Mouse (Mus musculus) forebrain, embryonic 13.5 days (tissue): ENCODE measurements at regions not wholly inside any gene's neighbourhood (a gene's known extent, or its start where the extent isn't known, plus 50 kb on each side); places are given as distances from the start of the nearest gene placed in this dataset.

ENCODE experiments used
- ATAC-seq: fragments of 200-750 bp; cut with Nextera tagmentation; 2 replicates; pipeline ENCODE4 v1.8.0; 2017
- H3K27ac ChIP-seq: fragments of 300-500 bp; sonication (generic); 2 replicates; pipeline ENCODE4 v1.5.1; 2015; ENCODE audit warnings: inconsistent platforms, mild to moderate bottlenecking, moderate library complexity
- H3K27me3 ChIP-seq: fragments of 300-500 bp; sonication (generic); 2 replicates; pipeline ENCODE4 v1.6.1; 2015; ENCODE audit warnings: mild to moderate bottlenecking, inconsistent platforms
- H3K36me3 ChIP-seq: fragments of 300-500 bp; sonication (generic); 2 replicates; pipeline ENCODE4 v1.6.1; 2015; ENCODE audit warnings: mild to moderate bottlenecking, inconsistent platforms; ENCODE audit not compliant: poor library complexity, severe bottlenecking
- H3K4me1 ChIP-seq: fragments of 300-500 bp; sonication (generic); 2 replicates; pipeline ENCODE4 v1.6.1; 2015; ENCODE audit warnings: inconsistent platforms
- H3K4me2 ChIP-seq: fragments of 300-500 bp; sonication (generic); 2 replicates; pipeline ENCODE4 v1.6.1; 2015; ENCODE audit warnings: inconsistent platforms, mild to moderate bottlenecking, moderate library complexity
- H3K4me3 ChIP-seq: fragments of 300-500 bp; sonication (generic); 2 replicates; pipeline ENCODE4 v1.5.1; 2015; ENCODE audit warnings: mild to moderate bottlenecking, inconsistent platforms
- H3K9ac ChIP-seq: fragments of 300-500 bp; sonication (generic); 2 replicates; pipeline ENCODE4 v1.6.1; 2015; ENCODE audit warnings: mild to moderate bottlenecking, inconsistent platforms
- H3K9me3 ChIP-seq: fragments of 300-500 bp; sonication (generic); replicated peaks from 2 replicates; pipeline ENCODE4 v1.6.1; 2016; ENCODE audit warnings: inconsistent platforms
- WGBS: fragments of 180-500 bp; shearing (Covaris S2); methylation state at CpG from one replicate; pipeline ENCODE4 v1.1.7; 2015; 5-methylcytosine and 5-hydroxymethylcytosine counted together

DNA sequence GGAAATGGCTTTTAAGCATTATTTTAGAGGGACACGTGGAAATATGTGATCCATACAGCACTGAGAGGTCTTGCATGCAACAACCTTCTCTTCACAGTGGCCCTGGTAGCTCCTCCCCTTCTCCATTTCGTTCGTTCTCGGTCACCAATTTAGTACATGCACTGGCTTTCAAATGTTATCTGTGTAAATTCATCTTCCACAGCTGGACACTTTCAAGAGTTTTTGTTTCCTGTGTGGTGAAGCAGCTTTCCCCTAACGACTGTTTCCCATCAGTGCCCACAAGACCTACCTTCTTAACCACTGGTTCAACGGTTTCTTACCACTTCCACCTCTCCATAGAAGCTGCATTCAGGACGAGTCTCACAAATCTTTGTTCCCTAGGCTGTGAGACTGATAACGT is 368.8 kb downstream of the Ptprc start:
- H3K4me1 ChIP-seq: no peaks in the 10 kb centered on the region
- H3K9ac ChIP-seq: no peak overlapping the region
- WGBS: 77% methylated on average over 8 of the region's 8 CpGs
- no peak for ATAC-seq
- H3K4me2 ChIP-seq: no peak overlapping the region
- H3K27ac ChIP-seq: no peak overlapping the region
- H3K9me3 ChIP-seq: no peaks in the 10 kb centered on the region
- H3K27me3 ChIP-seq: no peaks in the 10 kb centered on the region
- no peak overlapping the region for H3K4me3 ChIP-seq
- no peaks in the 10 kb centered on the region for H3K36me3 ChIP-seq

DNA sequence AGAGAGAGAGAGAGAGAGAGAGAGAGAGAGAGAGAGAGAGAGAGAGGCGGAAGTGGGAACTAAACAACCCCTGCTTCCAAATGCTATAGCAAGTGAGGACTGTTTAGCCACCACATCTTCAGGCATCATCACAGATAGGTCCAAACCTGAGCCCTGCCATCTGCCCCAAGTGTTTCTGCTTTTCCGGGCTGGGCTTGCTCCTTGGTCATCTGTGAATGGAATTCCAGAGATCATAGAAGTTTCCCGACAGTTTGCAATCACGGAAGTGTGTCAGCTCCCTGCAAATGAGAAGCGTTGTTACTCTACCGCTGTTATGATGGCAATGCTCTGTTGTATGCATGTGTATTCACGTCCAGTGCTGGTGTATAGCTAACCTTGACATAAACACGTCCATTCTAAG is 369.3 kb downstream of the Ptprc start:
- no peak overlapping the region for H3K9ac ChIP-seq
- no peaks in the 10 kb centered on the region for H3K9me3 ChIP-seq
- H3K4me2 ChIP-seq: no peak overlapping the region
- WGBS: 85% methylated on average over 7 of the region's 8 CpGs
- no peaks in the 10 kb centered on the region for H3K27me3 ChIP-seq
- no peak overlapping the region for H3K27ac ChIP-seq
- no peak for ATAC-seq
- H3K4me3 ChIP-seq: no peak overlapping the region
- H3K4me1 ChIP-seq: no peaks in the 10 kb centered on the region
- no peaks in the 10 kb centered on the region for H3K36me3 ChIP-seq

DNA sequence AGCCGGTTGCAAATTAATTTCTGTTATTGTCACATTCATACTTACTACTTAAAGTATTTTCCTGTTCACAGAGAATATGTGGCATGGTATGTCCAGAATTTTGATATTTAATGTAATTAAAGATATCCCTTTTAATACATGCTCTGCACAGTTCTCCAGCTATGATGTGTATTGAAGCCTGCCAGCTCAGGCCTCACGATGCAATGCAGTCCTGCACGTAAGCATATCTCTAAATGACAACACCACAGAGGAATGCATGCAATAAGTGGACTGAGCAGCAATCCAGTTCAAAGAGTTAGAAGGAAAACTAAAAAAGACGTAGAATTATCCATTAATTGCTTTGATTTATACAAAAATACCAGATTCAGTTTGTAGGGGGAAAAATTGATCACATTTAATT is 373.4 kb downstream of the Ptprc start:
- Histone ChIP-seq H3K9me3 (no peaks in the 10 kb centered on the region), H3K27ac (no peak overlapping the region), H3K4me3 (no peak overlapping the region), H3K4me1 (no peaks in the 10 kb centered on the region), H3K36me3 (no peaks in the 10 kb centered on the region), H3K9ac (no peak overlapping the region), H3K27me3 (no peaks in the 10 kb centered on the region), H3K4me2 (no peak overlapping the region)
- 80% methylated on average over 4 of the region's 4 CpGs for WGBS
- ATAC-seq: no peak

DNA sequence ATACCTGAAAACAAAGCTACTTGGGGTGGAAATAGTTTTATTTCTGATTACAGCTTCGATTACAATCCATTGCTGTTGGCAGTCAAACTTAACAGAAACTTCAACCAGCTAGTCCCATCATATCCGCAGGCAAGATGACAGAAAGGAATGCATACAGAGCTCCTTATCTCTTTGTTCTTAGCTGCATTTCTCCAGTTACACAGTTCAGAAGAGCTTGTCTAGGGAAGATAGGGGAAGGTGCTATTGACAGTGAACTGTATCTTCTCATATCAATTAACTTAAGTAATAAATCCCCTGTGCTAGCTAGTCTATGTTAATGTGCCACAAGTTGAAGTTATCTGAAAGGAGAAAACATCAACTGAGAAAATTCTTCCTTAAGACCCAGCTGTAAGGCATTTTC is 374.8 kb downstream of the Ptprc start:
- ATAC-seq: no peak
- Histone ChIP-seq H3K4me3 (no peak overlapping the region), H3K4me2 (no peak overlapping the region), H3K27me3 (no peaks in the 10 kb centered on the region), H3K4me1 (no peaks in the 10 kb centered on the region), H3K9me3 (no peaks in the 10 kb centered on the region), H3K27ac (no peak overlapping the region), H3K36me3 (no peaks in the 10 kb centered on the region), H3K9ac (no peak overlapping the region)
- 80% methylated on average over 2 of the region's 2 CpGs for WGBS

DNA sequence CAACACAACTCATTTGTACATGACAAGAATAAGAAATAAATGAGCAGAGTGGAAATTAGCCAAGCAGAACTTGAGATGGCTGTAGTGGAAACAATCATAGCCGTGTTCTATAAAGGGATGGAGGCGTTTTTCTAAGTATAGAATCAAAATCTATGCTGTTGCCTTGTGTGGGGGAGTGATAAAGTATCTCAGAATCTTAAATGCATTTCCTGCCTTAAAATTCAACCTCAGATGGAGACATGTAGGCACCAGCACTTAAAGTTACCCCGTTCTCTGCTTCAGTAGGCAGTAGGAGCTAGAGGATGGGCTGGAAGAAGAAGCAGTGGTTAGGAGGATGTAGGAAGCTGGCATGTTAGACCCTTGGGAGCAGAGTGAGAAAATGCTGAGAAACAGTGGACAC is 386.7 kb downstream of the Ptprc start:
- H3K27me3 ChIP-seq: no peaks in the 10 kb centered on the region
- no peak for ATAC-seq
- WGBS: 92% methylated on average over 3 of the region's 3 CpGs
- H3K4me3 ChIP-seq: no peak overlapping the region
- no peak overlapping the region for H3K27ac ChIP-seq
- no peaks in the 10 kb centered on the region for H3K36me3 ChIP-seq
- no peaks in the 10 kb centered on the region for H3K4me1 ChIP-seq
- H3K9ac ChIP-seq: no peak overlapping the region
- no peak overlapping the region for H3K4me2 ChIP-seq
- no peaks in the 10 kb centered on the region for H3K9me3 ChIP-seq

DNA sequence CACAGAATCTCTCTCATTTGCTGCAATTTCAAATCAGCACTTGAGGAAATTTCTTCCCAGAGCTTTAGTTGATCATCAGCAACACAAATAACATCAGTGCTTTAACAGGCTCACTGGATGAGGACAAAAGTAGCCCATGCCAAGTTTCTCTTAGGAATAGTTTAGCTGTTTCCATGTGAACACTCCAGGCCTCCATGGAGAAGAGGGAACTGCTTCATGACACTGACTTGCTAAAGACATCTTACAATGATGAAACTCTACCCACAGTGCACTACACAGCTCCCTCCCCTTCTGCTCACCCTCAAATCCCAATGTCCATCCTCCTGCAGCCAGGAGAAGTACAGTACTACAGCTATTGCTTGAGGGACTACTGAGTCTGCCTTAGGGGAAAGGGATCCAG is 388.9 kb downstream of the Ptprc start:
- Histone ChIP-seq H3K4me2 (no peak overlapping the region), H3K27me3 (no peaks in the 10 kb centered on the region), H3K36me3 (no peaks in the 10 kb centered on the region), H3K4me1 (no peaks in the 10 kb centered on the region), H3K4me3 (no peak overlapping the region), H3K9me3 (no peaks in the 10 kb centered on the region), H3K27ac (no peak overlapping the region), H3K9ac (no peak overlapping the region)
- ATAC-seq: no peak

DNA sequence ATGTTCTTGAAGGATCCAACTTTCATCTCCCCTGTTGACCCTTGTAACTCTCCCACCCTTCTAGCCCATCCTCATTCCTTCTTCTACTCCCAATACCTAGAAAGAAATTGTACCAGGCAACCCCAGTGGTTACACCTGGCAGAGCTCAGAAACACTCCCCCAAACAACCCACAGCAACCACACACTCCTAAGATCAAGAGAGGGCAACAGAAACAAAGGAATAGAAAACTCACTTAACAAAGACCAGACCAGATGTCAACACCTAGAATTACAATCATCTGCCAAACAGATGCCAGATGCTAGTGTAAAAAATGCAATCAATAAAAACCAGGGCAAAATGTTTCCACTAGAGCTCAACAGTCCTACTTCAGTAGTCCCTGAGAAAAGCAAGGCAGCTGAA is 400.9 kb downstream of the Ptprc start:
- no peaks in the 10 kb centered on the region for H3K4me1 ChIP-seq
- no peak overlapping the region for H3K27ac ChIP-seq

DNA sequence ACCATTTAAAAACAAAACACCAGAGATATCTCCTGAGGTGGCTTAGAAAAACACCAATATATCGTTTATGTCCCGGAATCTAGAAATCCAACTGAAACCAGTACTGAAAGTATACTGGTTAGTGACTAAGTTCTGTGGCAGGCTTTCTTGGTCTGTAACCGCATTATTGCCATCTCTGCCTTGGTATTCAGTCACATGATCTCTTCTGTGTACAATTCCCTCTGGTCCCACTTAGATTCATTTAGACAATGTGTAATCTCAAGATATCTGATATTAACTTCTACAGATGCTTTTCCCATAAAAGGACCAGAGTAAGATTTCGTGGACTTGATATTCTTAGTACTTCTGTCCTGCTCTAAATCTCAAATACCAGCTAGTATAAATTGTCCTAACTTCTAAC is 414.7 kb downstream of the Ptprc start:
- Histone ChIP-seq H3K27me3 (no peaks in the 10 kb centered on the region), H3K4me1 (no peaks in the 10 kb centered on the region), H3K4me2 (no peak overlapping the region), H3K27ac (no peak overlapping the region), H3K9ac (no peak overlapping the region), H3K36me3 (no peaks in the 10 kb centered on the region), H3K9me3 (no peaks in the 10 kb centered on the region), H3K4me3 (no peak overlapping the region)
- ATAC-seq: no peak
- WGBS: 97% methylated on average over 4 of the region's 4 CpGs

More for the DNA sequence above, 400.9 kb downstream of the Ptprc start:
- Histone ChIP-seq H3K27me3 (no peaks in the 10 kb centered on the region), H3K9ac (no peak overlapping the region), H3K4me2 (no peak overlapping the region), H3K4me3 (no peak overlapping the region), H3K9me3 (0 out of 2 replicates have a peak, but pooled peaks cover 2% of the 10 kb centered on the region), H3K36me3 (no peaks in the 10 kb centered on the region)
- no peak for ATAC-seq

DNA sequence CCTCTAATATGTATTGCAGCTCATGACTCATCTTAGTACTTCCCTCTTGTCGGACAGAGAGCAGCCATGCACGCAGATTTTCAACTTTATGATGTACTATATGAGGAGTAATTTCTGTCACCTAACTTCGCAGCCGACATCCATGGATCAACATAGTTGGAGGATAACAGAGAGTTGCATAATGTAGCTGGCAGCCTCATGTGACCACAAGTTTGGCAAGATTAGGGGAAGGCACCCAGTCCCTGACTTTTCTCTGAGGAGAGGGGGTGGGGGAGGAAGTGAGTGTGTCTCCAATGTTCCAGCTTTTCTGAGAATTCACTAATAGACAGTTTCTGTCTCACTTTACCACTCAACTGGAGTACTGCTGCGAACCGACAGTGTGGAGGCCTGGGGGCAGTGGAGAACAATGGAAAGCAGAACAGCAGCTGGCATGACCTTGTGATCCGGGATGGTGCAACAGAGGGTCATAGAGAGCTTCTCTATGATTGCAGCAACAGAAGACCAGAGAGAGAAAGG is 424.0 kb downstream of the Ptprc start:
- Histone ChIP-seq H3K4me2 (no peak overlapping the region), H3K9ac (no peak overlapping the region), H3K27ac (no peak overlapping the region), H3K36me3 (no peaks in the 10 kb centered on the region), H3K9me3 (no peaks in the 10 kb centered on the region), H3K4me3 (no peak overlapping the region), H3K27me3 (no peaks in the 10 kb centered on the region), H3K4me1 (peaks cover 3% of the 10 kb centered on the region; the same call in 1 of the 2 replicates)
- 82% methylated on average over 7 of the region's 7 CpGs for WGBS
- ATAC-seq: no peak

DNA sequence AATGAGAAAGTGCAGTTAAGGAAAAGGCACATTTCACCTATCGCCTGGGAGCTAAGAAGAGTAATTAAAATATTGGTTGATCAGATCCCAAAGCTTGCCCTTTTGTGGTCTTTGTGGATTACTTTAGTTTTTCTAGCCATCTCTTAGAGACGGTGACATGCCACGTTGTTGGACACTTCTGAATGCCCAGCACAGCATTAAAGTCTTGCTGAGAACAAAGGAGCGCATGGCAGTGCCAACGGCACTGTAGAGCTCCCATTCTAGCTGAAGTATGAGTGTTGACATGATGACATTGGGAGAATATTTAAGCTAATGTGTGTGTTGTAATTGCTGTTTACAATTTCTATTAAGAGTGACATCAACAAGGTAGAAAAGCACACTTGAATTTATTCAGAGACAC is 424.6 kb downstream of the Ptprc start:
- Histone ChIP-seq H3K4me3 (no peak overlapping the region), H3K27me3 (no peaks in the 10 kb centered on the region), H3K36me3 (no peaks in the 10 kb centered on the region), H3K27ac (no peak overlapping the region), H3K9me3 (no peaks in the 10 kb centered on the region), H3K9ac (no peak overlapping the region), H3K4me2 (no peak overlapping the region), H3K4me1 (peaks cover 3% of the 10 kb centered on the region; the same call in 1 of the 2 replicates)
- no peak for ATAC-seq
- WGBS: 45% methylated on average over 5 of the region's 5 CpGs

DNA sequence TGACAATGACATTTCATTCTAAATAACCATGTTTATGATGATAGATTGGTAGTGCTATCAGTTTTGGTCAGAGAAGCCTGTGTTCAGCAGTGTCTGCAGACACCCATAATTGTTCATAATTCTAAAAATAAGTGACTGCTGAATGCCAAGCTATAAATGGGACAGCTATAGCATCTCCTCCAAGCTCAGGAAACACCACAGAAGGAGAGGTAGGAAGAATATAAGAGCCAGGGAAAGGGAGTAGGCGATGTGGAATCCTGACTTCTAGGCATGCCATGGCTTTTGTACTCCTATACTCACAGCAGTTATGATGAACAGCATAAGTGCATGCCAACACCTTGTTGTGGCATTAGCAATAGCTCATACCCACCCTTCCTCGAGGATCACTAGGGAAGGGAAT is 429.4 kb downstream of the Ptprc start:
- Histone ChIP-seq H3K4me1 (peaks cover 3% of the 10 kb centered on the region; the same call in 1 of the 2 replicates), H3K4me2 (no peak overlapping the region), H3K4me3 (no peak overlapping the region), H3K9ac (no peak overlapping the region), H3K9me3 (no peaks in the 10 kb centered on the region), H3K27ac (no peak overlapping the region), H3K36me3 (no peaks in the 10 kb centered on the region), H3K27me3 (no peaks in the 10 kb centered on the region)
- ATAC-seq: no peak
- 78% methylated on average over 2 of the region's 2 CpGs for WGBS

DNA sequence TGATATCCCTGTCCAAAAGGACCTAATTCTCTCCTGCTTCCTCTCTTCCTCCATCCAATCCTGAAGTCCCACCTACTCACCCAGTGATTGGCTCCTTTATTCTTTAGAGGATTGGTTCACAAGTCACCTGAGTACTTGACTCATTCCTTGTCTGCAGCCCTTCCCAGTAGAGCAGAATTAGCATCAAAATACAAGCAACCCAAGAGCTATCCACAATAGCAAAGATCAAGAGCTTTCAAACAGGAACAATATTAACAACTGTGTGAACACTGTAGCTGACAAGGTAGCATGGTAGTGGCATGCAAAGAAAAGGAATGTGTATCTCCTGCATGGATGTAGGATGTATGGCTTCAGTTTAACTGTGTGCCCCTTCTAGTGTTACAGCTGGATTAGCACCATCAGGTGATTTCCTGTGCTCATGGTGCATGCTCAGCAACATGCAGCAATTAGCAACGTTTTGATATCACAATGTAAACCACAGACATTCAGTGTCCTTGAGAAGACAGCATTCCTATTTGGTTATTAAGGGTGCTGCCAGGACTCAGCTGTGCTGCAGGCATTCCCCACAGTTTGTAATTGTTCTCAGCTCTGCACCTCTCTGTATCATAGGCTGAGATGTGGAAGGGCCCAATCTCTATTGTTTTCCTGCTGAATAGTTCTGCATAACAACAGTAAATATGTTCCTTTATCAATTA is 437.2 kb downstream of the Ptprc start:
- no peak overlapping the region for H3K4me2 ChIP-seq
- H3K9me3 ChIP-seq: 0 out of 2 replicates have a peak, but pooled peaks cover 4% of the 10 kb centered on the region
- no peak overlapping the region for H3K27ac ChIP-seq
- H3K27me3 ChIP-seq: no peaks in the 10 kb centered on the region
- H3K4me1 ChIP-seq: no peaks in the 10 kb centered on the region; the same call in 1 of the 2 replicates
- 28% methylated on average over 1 of the region's 1 CpGs for WGBS
- H3K36me3 ChIP-seq: no peaks in the 10 kb centered on the region
- H3K4me3 ChIP-seq: no peak overlapping the region
- no peak for ATAC-seq
- no peak overlapping the region for H3K9ac ChIP-seq

DNA sequence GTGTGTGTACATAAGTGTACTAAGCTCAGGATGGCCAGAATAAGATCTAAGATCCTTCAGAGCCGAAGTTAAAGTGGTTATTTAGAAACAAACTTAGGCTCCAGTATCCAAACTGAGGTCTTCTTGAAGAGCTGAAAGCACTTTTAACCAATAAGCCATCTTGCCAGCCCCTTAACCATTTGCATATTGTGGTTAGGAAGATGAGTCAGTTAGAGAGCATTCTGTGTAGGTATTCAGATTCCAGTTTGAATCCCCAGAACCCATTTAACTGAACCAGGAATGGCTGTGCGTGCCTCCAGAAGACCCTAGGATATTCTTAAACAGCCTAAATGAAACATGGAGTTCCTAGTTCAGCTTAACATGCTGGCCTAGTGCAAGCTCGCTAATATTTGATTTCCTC is 471.6 kb downstream of the Ptprc start:
- Histone ChIP-seq H3K4me2 (no peak overlapping the region), H3K9me3 (no peaks in the 10 kb centered on the region), H3K4me1 (no peaks in the 10 kb centered on the region), H3K36me3 (no peaks in the 10 kb centered on the region), H3K9ac (no peak overlapping the region), H3K4me3 (no peak overlapping the region), H3K27ac (no peak overlapping the region), H3K27me3 (no peaks in the 10 kb centered on the region)
- ATAC-seq: no peak
- 88% methylated on average over 3 of the region's 3 CpGs for WGBS
